Mouse (Mus musculus) effector memory CD4-positive, alpha-beta T cell, adult 5 months (primary cell): ENCODE measurements around the gene Msl1. TPM values are rescaled to one million over a fixed set of nuclear protein-coding genes. Genes with fewer than 3 reads are reported as not detected.

Experiments used
- polyA plus RNA-seq: library from polyadenylated mRNA; unstranded; fragments of 100-300 nt; shearing (Covaris generic); gene quantifications from one replicate; pipeline ENCODE4 v1.2.1, GENCODE M21; 2017

Gene Msl1
- 21.3 TPM for polyA plus RNA-seq

GRCm38 (mm10) chr11:98795015-98795713 is at the start of gene Msl1:
TSS of gene Msl1 (plus strand) at chr11:98795516.

GRCm38 (mm10) chr11:98774582-98775347 is 20.6 kb upstream of the Msl1 start, which contains the start of gene Nr1d1:
TSS of gene Nr1d1 (minus strand) at chr11:98775333.

GRCm38 (mm10) chr11:98804605-98805004 is 9.3 kb downstream of the Msl1 start, which contains the start of gene Casc3:
TSS of gene Casc3 (plus strand) at chr11:98804905.

GRCm38 (mm10) chr11:98836651-98837141 is 41.4 kb downstream of the Msl1 start, which contains the start of gene Rapgefl1:
TSS of gene Rapgefl1 (plus strand) at chr11:98836785.

Other genes with a start within 250 kb of the Msl1 start
- gene Ikzf3, start 249.5 kb upstream of the Msl1 start, polyA plus RNA-seq = 123 TPM
- 3.6 TPM for gene Zpbp2, start 244.4 kb upstream of the Msl1 start, polyA plus RNA-seq
- 53.4 TPM for gene Ormdl3, start 208.1 kb upstream of the Msl1 start, polyA plus RNA-seq
- gene Lrrc3c, start 197.2 kb upstream of the Msl1 start, polyA plus RNA-seq = not detected
- gene Gm12355, start 169.9 kb upstream of the Msl1 start, polyA plus RNA-seq = 1.9 TPM
- not detected for gene Gsdma3, start 169.2 kb upstream of the Msl1 start, polyA plus RNA-seq
- not detected for gene Gsdma2, start 148.8 kb upstream of the Msl1 start, polyA plus RNA-seq
- gene Gsdma, start 131.2 kb upstream of the Msl1 start, polyA plus RNA-seq = not detected
- 94.6 TPM for gene Psmd3, start 113.0 kb upstream of the Msl1 start, polyA plus RNA-seq
- gene Csf3, start 94.3 kb upstream of the Msl1 start, polyA plus RNA-seq = not detected
- 41.9 TPM for gene Med24, start 66.1 kb upstream of the Msl1 start, polyA plus RNA-seq
- 5.7 TPM for gene Thra, start 54.9 kb upstream of the Msl1 start, polyA plus RNA-seq
- gene Nr1d1, start 20.2 kb upstream of the Msl1 start, polyA plus RNA-seq = 9.3 TPM
- gene Casc3, start 9.4 kb downstream of the Msl1 start, polyA plus RNA-seq = 84.8 TPM
- 0.26 TPM for gene Rapgefl1, start 41.3 kb downstream of the Msl1 start, polyA plus RNA-seq
- 5.6 TPM for gene Wipf2, start 68.1 kb downstream of the Msl1 start, polyA plus RNA-seq
- gene Cdc6, start 112.3 kb downstream of the Msl1 start, polyA plus RNA-seq = 0.52 TPM
- gene Rara, start 132.3 kb downstream of the Msl1 start, polyA plus RNA-seq = 44.3 TPM
- not detected for gene Gjd3, start 187.5 kb downstream of the Msl1 start, polyA plus RNA-seq
- 4.4 TPM for gene Top2a, start 228.7 kb downstream of the Msl1 start, polyA plus RNA-seq
- 1.2 TPM for gene Igfbp4, start 245.7 kb downstream of the Msl1 start, polyA plus RNA-seq